Mouse (Mus musculus): ENCODE data around the gene Agps.
"Not testable (repeated sequence)": the region's sequence is repeated elsewhere in the genome, so short reads cannot be mapped to it uniquely, and the experiment has no call there.

Gene Agps

DNA sequence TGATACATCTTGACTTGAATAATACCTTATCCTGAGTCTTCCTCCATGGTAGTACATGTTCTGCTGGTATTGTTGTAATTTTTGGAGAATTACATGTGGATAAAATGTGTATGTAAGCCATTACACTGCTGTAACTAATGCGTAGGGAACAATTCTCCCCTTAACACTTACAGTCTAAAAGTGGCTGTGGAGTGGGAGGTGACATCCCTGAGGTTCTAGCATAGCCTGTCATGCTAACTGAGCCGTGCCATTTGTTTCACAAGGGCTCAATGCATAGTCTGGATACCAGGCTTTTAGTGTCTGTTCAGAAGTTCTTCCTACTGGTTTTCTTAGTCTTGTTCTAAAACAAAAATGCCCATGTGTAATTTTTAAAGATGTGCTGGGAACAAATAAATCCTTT is 99.0 kb downstream of the Agps start:
- no peak for DNase-seq (ENCODE audit: low read depth)

DNA sequence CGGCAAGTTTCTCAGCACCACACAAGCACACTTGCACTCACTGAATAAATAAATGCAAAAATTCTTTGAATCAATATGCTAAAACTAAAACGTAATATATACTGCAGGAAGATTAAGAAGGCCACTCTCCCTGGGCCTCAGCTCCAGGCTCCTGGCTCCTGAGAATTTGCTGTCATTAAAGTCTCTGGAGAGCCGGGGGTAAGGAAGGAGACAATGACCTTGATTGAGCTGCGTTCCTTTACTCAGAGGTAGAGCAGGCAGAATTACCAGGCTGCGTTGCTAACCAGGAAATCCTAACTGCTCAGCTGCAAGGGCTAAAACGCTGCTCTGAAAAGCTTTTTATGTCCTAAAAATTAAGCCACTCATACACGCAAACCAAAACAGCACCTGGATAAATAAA is 101.6 kb downstream of the Agps start:
- DNase-seq (ENCODE audit: low read depth): no peak

DNA sequence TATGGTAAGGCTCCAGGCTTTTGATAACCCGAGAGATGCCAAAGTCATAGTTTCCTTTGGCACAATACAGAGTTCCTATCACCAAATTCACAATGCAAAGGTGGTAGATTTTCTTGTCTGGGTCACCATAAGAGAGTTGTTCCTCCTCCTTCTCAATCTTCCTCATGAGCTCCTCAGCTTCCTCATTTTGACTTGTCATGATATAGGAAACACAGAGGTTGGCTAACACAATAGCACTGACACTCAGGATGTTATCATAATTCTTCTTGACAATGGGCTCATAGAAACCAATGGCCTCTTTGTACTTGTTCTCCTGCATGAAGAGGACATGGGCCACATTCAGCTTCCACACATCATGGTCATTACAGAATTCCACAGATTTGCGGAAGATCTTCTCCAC is 104.7 kb downstream of the Agps start:
- not testable (repeated sequence) for DNase-seq (ENCODE audit: low read depth)

DNA sequence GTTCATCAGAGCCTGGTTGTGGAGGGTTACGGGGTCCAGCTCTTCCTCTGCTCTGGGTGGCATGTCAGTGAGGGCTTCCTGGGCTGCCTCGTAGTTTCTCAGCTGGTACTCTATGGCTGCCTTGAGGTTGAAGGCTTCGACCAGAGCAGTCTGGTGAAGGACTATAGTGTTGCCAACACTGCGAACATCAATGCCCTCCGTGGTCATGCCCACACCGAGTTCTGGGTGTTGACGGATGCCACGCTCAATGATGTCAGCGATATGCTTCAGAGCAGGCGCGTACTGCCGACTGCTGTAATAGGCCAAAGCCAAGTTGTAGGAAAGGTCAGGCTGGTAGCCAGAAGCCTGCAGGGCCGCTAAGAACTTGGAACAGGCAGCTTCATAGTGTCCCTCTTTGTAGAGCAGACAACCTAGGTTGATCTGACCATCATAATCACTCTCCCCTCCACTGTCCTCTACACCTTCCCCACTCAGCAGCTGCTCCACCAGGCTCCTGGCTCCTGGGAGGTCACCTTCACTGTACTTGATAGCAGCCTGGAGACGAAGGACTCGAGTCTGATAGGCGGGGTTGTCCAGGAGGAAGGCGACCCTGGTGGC is 105.6 kb downstream of the Agps start:
- not testable (repeated sequence) for DNase-seq (ENCODE audit: low read depth)

DNA sequence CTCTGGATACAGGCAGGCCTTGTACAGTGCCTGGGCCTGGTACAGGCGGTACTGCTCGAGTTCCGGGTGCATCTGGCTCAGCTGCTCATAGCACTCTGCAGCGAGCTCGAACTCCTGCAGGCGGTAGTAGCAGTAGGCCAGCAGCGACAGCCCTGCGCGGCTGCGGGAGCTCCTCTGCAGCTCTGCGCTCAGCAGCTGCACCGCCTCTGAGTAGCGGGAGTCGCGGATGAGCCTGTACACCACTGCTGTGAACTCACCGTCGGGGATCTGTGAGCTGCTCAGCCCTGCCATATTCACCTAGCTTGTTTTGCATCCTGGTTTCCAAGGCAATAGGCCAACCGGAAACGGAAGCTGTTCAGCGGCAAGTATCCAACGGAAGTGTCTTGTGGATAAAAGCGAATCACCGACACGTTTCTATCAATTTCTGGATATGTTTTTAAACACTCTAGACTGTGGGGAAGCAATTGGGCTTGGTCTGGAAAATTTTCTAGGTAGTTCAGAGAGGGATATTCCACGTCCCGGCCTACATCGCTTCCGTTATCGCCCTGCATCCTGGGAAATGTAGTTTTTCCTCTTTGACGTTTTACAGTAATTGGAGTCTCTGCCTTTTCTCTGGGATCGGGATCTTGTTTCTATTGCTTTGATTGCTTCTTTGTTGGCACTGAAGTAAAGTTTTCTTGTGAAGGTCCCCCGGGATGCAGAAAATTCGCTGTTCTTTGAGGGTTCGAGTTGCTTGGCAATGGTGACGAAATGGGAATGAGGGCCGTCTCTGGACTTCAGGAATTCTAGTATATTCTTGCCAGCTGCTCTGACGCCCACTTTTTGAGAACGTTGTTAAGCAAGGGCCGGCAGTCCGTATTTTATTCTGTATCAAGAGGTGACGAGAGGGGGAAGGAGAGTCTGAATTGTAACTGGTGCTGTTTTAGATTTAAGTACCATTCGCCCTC is 106.4 kb downstream of the Agps start, which contains the start of gene Ttc30b:
Gene Ttc30b (minus strand): TSS at position 469 of the 947 bp plus-strand sequence.
- DNase-seq (ENCODE audit: low read depth): peak; percentile 89

DNA sequence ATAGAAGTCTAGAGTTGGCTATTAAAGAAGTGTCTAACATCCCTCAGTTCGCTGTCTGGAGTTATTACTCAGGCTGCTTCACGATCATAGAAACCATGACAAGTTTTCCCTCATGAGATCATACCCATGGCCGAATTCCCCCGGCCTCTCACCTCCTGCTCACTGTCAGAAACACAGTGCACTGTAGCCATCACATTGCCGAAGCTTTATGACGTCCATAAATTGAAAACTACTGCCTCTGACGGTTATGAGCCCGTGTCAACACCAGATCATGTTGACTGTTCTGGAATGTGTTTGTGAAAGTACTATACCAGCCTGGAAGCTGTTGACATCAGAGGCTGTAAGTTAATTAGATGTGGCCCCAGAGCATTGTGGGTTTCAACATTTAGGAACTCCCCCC is 118.7 kb downstream of the Agps start:
- DNase-seq (ENCODE audit: low read depth): no peak

DNA sequence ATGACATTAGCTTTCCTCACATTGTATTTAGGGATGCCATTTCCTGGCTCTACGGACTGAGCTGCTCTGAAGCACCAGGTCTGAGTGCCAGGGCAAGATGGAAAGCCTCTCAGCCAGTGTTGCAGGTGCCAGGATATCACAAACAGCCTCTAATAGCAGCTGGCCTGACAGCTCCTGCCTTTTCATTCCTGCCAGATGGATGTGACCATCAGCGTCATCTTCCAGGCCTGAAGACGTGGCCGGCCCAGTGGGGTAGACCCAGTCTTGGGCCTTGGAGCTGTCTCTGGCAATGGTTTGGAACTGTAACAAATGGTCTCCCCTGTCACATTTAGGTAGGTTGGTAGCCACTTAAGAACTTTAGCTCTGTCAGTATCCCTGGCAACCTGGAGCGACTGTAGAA is 121.3 kb downstream of the Agps start:
- no peak for DNase-seq (ENCODE audit: low read depth)

DNA sequence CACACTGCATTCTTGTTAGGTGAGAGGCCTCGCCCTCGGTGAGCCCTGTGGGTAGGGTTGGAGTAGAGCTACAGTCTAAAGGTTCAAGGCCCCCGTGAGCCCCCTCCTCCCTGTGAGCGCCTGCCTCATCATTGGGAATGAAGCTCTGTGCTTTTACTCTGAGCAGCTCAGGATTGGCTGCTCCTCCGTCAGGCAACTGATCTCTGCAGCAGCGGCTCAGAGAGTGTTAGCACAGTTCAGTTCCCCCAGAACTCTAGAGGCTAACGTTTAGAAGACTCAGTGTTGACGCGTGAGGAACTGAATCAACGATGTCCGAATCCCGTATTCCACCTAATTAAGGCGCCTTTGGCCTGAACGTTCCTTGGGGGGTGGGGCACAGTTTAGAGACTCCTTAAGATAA is 123.7 kb downstream of the Agps start:
- DNase-seq (ENCODE audit: low read depth): no peak

DNA sequence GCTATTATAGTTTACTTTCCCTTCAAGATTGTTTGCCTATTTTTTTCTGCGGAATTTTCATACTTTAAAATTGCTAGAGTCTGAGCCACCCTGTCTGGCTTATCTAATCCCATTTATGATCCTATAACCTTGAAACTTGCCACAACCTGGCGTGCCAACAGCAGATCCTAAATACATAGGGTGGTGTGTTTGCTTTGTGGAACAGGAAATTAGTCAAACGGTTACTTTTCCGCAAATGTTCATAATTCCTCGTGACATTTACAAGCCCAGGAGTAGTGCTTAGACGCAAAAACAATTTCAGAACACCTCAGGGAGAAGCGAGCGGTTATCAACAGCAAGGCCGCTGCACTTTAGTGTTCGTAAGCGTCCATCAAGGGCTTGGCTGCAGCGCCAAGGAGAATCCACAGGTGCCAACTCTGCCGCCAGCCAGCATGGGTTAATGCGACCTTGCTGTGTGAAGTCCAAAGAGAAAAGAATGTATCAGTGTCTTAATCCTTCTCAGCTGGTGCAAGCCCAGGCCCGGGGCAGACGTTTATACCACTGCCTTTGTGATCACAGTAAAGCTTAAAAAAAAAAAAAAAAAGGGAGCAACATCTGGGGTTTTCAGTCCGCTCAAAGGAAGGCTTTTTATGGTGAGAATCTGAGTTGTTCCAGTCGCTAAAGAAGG is 127.3 kb downstream of the Agps start:
- DNase-seq (ENCODE audit: low read depth): no peak

DNA sequence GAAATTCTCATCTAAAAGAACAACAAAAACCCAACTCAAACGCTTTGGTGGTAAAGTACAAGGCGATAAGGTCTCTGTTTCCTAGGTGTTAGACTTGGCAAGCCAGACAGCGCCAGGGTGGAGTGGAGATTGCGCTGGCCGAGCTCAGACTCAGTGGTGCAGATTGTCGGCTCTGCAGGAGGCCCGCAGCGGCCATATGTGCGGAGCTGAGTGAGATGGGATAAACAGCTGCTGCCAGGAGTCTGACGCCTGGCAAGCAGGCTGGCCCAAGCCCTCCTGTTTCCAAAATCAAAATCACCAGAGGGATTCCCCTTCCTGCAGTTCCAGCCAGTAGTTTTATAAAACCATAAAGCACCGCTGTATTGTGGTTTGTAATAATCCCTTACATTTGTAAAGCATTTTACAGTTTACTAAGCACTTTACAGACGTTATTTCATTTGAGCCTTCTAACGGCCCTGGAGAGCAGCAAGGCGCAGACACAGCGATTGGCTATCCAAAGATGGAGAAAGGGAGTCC is 127.9 kb downstream of the Agps start:
- no peak for DNase-seq (ENCODE audit: low read depth)

DNA sequence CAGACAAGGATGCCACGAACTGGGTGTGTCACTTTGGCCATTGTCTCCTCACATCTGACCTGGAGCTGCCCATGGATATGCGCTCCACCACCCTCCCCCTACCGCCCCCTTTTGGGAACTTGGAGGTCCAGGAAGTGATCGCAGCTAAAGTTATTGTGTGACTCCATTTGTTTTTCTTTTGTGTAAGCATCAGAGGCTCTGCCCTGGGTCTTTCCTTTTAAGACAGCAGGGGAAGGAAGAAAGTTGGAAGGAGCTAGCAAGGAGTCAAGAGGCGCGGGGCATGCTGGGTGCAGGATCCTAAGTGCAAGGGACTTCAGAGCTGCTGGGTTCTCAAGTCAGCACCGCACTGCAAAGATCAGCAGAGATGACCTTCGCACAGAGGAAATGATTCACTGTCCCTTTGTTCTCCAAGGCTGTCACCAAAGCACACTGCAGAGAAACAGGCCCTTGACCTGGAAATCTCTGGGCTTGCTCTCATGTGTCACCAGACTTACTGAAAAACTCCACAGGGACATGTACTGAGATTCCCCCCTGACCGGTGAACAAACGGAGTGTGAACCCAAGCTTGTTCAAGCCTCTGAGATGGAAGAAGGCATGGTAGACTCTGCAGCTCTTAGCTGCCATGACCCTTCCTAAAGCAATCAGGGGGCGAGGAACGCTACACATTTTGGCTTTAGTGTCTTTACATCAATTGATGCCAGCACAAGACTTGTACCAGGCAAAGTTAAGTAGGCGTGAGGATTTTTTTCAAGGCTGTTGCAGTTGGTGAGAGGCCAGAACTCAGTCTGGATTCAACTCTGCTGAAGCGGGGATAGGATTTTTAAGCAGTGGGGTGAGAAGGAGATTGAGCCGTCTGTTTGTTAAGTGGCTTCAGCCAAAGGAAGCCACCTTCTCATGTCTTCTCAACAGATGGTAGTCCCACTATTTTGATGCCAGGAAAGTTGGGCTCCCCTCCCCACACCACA is 128.7 kb downstream of the Agps start:
- no peak for DNase-seq (ENCODE audit: low read depth)

DNA sequence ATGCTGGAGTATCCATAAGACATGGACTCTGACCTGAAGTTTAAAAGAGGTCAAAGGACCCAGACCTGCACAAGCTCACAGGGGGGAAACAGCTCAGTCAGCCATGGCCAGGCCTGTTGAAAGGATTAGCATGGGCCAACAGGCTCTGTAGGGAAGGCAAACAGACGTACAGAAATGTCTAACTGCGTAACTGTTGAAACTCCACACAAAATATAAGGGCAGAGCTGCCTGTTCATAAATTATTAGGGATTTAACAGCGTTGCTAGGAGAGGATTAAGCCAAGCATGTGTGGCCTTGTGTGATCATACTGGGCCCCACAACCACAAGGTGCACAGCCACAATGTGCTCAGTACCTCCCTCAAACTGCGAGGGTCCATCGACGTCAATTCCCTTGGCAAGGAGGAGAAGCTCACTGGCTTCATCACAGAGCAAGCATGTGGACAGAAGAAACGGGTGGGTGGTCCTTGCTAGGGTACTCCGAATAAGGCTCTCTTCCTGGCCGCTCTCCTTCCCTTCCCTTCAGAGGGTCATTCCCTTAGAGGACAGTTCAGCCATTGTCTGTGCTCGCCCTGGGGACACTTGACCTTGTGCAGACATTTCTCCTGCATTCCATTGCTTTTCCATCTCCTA is 131.3 kb downstream of the Agps start:
- DNase-seq (ENCODE audit: low read depth): no peak

DNA sequence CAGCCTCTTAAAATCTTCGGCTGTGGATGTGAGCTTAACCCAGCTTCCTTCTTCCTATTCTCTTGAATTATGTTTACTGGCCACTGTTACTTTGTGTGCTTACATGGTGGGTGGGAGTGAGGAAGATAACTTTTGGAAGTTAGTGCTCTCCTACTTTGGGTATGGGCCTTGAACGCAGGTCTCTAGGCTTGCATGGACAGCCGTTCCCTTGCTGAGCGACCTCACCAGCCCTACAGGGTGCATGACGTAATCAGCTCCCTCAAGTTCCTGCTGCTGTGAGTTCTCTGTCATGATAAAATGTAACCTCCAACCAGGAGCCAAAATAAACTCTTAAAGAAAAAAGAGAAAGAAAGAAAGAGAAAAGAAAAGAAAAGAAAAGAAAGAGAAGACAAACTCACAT is 132.1 kb downstream of the Agps start:
- DNase-seq (ENCODE audit: low read depth): peak; percentile 34

DNA sequence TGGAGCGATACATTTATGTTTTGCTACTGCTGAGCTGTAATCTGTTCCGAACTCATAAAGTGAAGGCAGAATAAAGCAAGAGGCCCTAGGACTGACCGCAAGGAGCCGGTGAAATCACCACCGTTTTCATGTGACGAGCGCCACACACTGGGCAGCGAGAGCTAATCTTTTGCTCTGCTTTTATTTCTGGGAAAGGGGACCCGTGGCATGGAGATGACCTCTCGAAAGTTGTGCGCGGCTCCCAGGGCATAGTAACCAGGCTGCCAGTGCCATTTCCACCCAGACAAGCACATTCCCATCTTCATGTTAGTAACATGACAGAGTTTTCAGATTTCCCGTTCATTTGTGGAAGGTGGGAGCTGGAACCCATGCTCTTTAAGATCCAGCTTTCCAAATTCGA is 132.5 kb downstream of the Agps start:
- peak; percentile 68 for DNase-seq (ENCODE audit: low read depth)

DNA sequence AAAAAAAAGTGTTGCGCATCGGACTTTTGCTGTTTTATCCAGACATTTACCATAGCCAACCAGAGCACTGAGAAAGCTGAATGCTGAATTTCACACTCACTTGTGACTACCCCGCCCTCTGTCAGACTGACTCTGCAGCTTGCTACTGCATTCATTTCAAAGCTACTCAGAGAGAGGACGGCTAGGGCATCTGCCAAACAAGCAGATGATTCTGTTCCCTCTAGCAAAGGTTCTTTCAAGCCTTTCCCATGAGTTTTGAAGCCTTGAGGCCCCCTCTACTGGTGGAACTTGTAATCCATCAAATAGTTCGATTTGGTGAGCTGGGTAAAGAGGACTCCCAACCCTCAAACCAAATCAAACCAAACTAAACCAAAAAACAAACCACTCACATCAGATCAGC is 133.0 kb downstream of the Agps start:
- peak; percentile 89 for DNase-seq (ENCODE audit: low read depth)

DNA sequence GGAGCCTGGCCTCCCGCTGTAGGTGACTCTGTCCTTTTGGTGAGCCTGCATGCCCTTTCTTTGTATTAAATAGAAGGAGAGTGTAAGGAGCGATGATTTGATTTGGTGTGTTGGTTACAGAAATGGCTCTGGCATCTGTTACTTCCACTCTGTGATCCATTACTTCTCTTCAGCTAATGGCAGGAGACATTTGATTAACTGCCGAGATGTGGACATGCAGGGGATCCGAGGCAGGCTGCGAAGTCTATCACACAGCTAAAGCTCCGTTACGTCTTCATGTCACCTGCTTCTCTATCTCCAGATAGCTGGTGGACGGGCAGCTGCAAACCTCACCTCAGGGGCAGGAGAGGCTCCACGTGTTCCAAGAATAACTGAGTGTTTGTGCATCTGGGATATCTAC is 142.2 kb downstream of the Agps start:
- DNase-seq (ENCODE audit: low read depth): no peak

DNA sequence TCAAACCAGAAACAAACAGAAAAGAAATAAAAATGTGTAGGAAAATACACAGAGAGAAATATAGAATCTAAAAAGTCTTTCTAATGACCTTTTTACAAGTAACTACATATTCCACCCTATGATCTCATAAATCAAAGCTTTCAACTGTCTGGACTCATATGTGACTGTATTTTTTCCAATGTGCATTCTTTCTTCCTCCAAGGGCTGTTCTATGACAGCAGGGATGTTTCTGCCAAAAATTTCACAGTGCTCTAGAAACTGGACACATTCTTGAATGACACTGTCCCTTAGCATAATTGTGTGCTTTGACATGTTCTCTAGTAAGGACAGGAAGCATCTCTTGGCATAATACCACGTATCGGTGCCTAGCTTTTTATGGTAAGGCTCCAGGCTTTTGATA is 144.1 kb downstream of the Agps start:
- DNase-seq (ENCODE audit: low read depth): not testable (repeated sequence)

DNA sequence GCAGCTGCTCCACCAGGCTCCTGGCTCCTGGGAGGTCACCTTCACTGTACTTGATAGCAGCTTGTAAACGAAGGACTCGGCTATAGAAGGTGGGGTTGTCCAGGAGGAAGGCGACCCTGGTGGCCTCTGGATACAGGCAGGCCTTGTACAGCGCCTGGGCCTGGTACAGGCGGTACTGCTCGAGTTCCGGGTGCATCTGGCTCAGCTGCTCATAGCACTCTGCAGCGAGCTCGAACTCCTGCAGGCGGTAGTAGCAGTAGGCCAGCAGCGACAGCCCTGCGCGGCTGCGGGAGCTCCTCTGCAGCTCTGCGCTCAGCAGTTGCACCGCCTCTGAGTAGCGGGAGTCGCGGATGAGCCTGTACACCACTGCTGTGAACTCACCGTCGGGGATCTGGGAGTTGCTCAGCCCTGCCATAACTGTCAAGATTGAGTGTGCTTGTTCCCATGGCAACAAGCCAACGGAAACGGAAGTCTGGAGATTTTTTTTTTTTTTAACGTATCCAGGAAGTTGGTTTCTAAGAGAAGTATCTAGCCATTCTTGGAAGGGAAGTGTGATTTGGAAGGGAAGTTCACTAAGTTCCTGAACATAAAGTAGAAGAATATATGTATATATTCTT is 145.9 kb downstream of the Agps start, which contains the start of gene Ttc30a2:
Gene Ttc30a2 (minus strand): TSS at position 419 of the 617 bp plus-strand sequence.
- not testable (repeated sequence) for DNase-seq (ENCODE audit: low read depth)

All from NIH3T3 (cell line).